Mouse (Mus musculus) hindbrain, embryonic 15.5 days (tissue): ENCODE data around the gene Shisa6. TPM values are rescaled to one million over a fixed set of nuclear protein-coding genes. Genes with fewer than 3 reads are reported as not detected.
"Not testable (repeated sequence)": the region's sequence is repeated elsewhere in the genome, so short reads cannot be mapped to it uniquely, and the experiment has no call there.

Experiments
- ATAC-seq: fragments of 200-750 bp; cut with Nextera tagmentation; 2 replicates; pipeline ENCODE4 v1.8.0; 2017; ENCODE audit warnings: low read depth, moderate number of reproducible peaks, moderate TSS enrichment; ENCODE audit not compliant: low FRiP score
- H3K27ac ChIP-seq: fragments of 300-500 bp; sonication (generic); replicated peaks from 2 replicates; pipeline ENCODE4 v1.5.1; 2015; ENCODE audit warnings: mild to moderate bottlenecking, inconsistent platforms
- H3K27me3 ChIP-seq: fragments of 300-500 bp; sonication (generic); 2 replicates; pipeline ENCODE4 v1.6.1; 2015; ENCODE audit warnings: control low read depth, inconsistent platforms
- H3K36me3 ChIP-seq: fragments of 300-500 bp; sonication (generic); 2 replicates; pipeline ENCODE4 v1.6.1; 2015; ENCODE audit warnings: control low read depth, inconsistent platforms
- H3K4me1 ChIP-seq: fragments of 300-500 bp; sonication (generic); replicated peaks from 2 replicates; pipeline ENCODE4 v1.6.1; 2015; ENCODE audit warnings: control low read depth, inconsistent platforms
- H3K4me2 ChIP-seq: fragments of 300-500 bp; sonication (generic); 2 replicates; pipeline ENCODE4 v1.6.1; 2015; ENCODE audit warnings: moderate library complexity, mild to moderate bottlenecking, inconsistent platforms
- H3K4me3 ChIP-seq: fragments of 300-500 bp; sonication (generic); 2 replicates; pipeline ENCODE4 v1.5.1; 2015; ENCODE audit warnings: mild to moderate bottlenecking, inconsistent platforms
- H3K9ac ChIP-seq: fragments of 300-500 bp; sonication (generic); 2 replicates; pipeline ENCODE4 v1.6.1; 2015; ENCODE audit warnings: inconsistent platforms
- H3K9me3 ChIP-seq: fragments of 300-500 bp; sonication (generic); 2 replicates; pipeline ENCODE4 v1.6.1; 2016; ENCODE audit warnings: control low read depth, inconsistent platforms
- WGBS: fragments of 180-500 bp; shearing (Covaris S2); methylation state at CpG from one replicate; pipeline ENCODE4 v1.1.7; 2015; 5-methylcytosine and 5-hydroxymethylcytosine counted together
- polyA plus RNA-seq: library from polyadenylated mRNA; unstranded; fragments of >200 nt; fragmentation: Nextera tagmentation; extraction: Ambion mirVana; gene quantifications from 2 replicates; pipeline ENCODE4 v1.2.1, GENCODE M21; 2015

The Shisa6 gene
- polyA plus RNA-seq, 1 experiment from 2014 or later: 5.3 TPM

- no peaks in the 10 kb centered on the region for H3K9me3 ChIP-seq
- 97% methylated on average over 6 of the region's 6 CpGs for WGBS
- H3K4me3 ChIP-seq: no peak overlapping the region
- no peak overlapping the region for H3K4me2 ChIP-seq
- H3K4me1 ChIP-seq: no peaks in the 10 kb centered on the region
- no peak overlapping the region for H3K9ac ChIP-seq
- H3K27ac ChIP-seq: no peak overlapping the region
- no peaks in the 10 kb centered on the region for H3K27me3 ChIP-seq
- ATAC-seq: no peak
- no peaks in the 10 kb centered on the region for H3K36me3 ChIP-seq
Observed at GRCm38 (mm10) chr11:66426129-66426528, 99.6 kb downstream of the Shisa6 start.

- 44% methylated on average over 3 of the region's 3 CpGs for WGBS
- Histone ChIP-seq H3K27ac (no peak overlapping the region), H3K36me3 (no peaks in the 10 kb centered on the region), H3K4me2 (no peak overlapping the region), H3K27me3 (no peaks in the 10 kb centered on the region), H3K9me3 (no peaks in the 10 kb centered on the region), H3K9ac (no peak overlapping the region), H3K4me3 (no peak overlapping the region), H3K4me1 (peaks cover 11% of the 10 kb centered on the region; the same call in 1 of the 2 replicates)
- ATAC-seq: no peak
Observed at GRCm38 (mm10) chr11:66418216-66418615, 107.5 kb downstream of the Shisa6 start.

- not testable (repeated sequence) for H3K9me3 ChIP-seq, H3K27ac ChIP-seq, H3K4me3 ChIP-seq, H3K4me2 ChIP-seq, ATAC-seq, H3K4me1 ChIP-seq, H3K9ac ChIP-seq, H3K36me3 ChIP-seq, H3K27me3 ChIP-seq
- 95% methylated on average over 6 of the region's 6 CpGs for WGBS
Observed at GRCm38 (mm10) chr11:66408721-66409120, 117.0 kb downstream of the Shisa6 start.

- no peaks in the 10 kb centered on the region for H3K4me1 ChIP-seq
- no peaks in the 10 kb centered on the region for H3K27me3 ChIP-seq
- 38% methylated on average over 7 of the region's 7 CpGs for WGBS
- no peaks in the 10 kb centered on the region for H3K36me3 ChIP-seq
- no peak overlapping the region for H3K4me2 ChIP-seq
- H3K27ac ChIP-seq: no peak overlapping the region
- no peak overlapping the region for H3K9ac ChIP-seq
- no peaks in the 10 kb centered on the region for H3K9me3 ChIP-seq
- ATAC-seq: no peak
- no peak overlapping the region for H3K4me3 ChIP-seq
Observed at GRCm38 (mm10) chr11:66400036-66400435, 125.7 kb downstream of the Shisa6 start.

- Histone ChIP-seq H3K9ac (no peak overlapping the region), H3K4me1 (peaks cover 10% of the 10 kb centered on the region; the same call in 1 of the 2 replicates), H3K27ac (no peak overlapping the region), H3K27me3 (no peaks in the 10 kb centered on the region), H3K4me2 (no peak overlapping the region), H3K9me3 (no peaks in the 10 kb centered on the region), H3K36me3 (no peaks in the 10 kb centered on the region), H3K4me3 (no peak overlapping the region)
- ATAC-seq: no peak
- 49% methylated on average over 3 of the region's 3 CpGs for WGBS
Observed at GRCm38 (mm10) chr11:66387561-66387960, 138.2 kb downstream of the Shisa6 start.

GRCm38 (mm10) chr11:66371796-66372195, 154.0 kb downstream of the Shisa6 start:
- 63% methylated on average over 3 of the region's 3 CpGs for WGBS
- H3K27ac ChIP-seq: no peak overlapping the region
- H3K4me2 ChIP-seq: no peak overlapping the region
- no peak overlapping the region for H3K4me3 ChIP-seq
- no peak overlapping the region for H3K9ac ChIP-seq
- H3K36me3 ChIP-seq: no peaks in the 10 kb centered on the region
- ATAC-seq: no peak
- H3K27me3 ChIP-seq: no peaks in the 10 kb centered on the region
- no peaks in the 10 kb centered on the region for H3K9me3 ChIP-seq
- H3K4me1 ChIP-seq: peaks cover 9% of the 10 kb centered on the region

- Histone ChIP-seq H3K4me2 (no peak overlapping the region), H3K27me3 (no peaks in the 10 kb centered on the region), H3K36me3 (no peaks in the 10 kb centered on the region), H3K9ac (no peak overlapping the region), H3K4me3 (no peak overlapping the region), H3K4me1 (peaks cover 9% of the 10 kb centered on the region), H3K27ac (no peak overlapping the region), H3K9me3 (no peaks in the 10 kb centered on the region)
- WGBS: 95% methylated on average over 4 of the region's 4 CpGs
- ATAC-seq: no peak
Observed at GRCm38 (mm10) chr11:66369764-66370163, 156.0 kb downstream of the Shisa6 start.

GRCm38 (mm10) chr11:66366809-66367685, 158.7 kb downstream of the Shisa6 start:
- no peak overlapping the region for H3K4me2 ChIP-seq
- H3K9me3 ChIP-seq: no peaks in the 10 kb centered on the region
- no peak overlapping the region for H3K9ac ChIP-seq
- peaks cover 9% of the 10 kb centered on the region for H3K4me1 ChIP-seq
- 63% methylated on average over 8 of the region's 8 CpGs for WGBS
- no peak overlapping the region for H3K4me3 ChIP-seq
- no peaks in the 10 kb centered on the region for H3K27me3 ChIP-seq
- ATAC-seq: no peak
- no peak overlapping the region for H3K27ac ChIP-seq
- no peaks in the 10 kb centered on the region for H3K36me3 ChIP-seq

- Histone ChIP-seq H3K27ac (no peak overlapping the region), H3K9ac (no peak overlapping the region), H3K4me1 (no peaks in the 10 kb centered on the region), H3K27me3 (no peaks in the 10 kb centered on the region), H3K9me3 (no peaks in the 10 kb centered on the region), H3K4me3 (no peak overlapping the region), H3K4me2 (no peak overlapping the region), H3K36me3 (no peaks in the 10 kb centered on the region)
- 88% methylated on average over 1 of the region's 1 CpGs for WGBS
- no peak for ATAC-seq
Observed at GRCm38 (mm10) chr11:66359811-66360210, 166.0 kb downstream of the Shisa6 start.

- H3K27me3 ChIP-seq: no peaks in the 10 kb centered on the region
- WGBS: 74% methylated on average over 3 of the region's 3 CpGs
- no peak overlapping the region for H3K27ac ChIP-seq
- no peak overlapping the region for H3K4me2 ChIP-seq
- H3K36me3 ChIP-seq: no peaks in the 10 kb centered on the region
- no peak overlapping the region for H3K9ac ChIP-seq
- no peaks in the 10 kb centered on the region for H3K4me1 ChIP-seq
- ATAC-seq: no peak
- no peak overlapping the region for H3K4me3 ChIP-seq
- no peaks in the 10 kb centered on the region for H3K9me3 ChIP-seq
Observed at GRCm38 (mm10) chr11:66344822-66345221, 180.9 kb downstream of the Shisa6 start.

- Histone ChIP-seq H3K4me1 (no peaks in the 10 kb centered on the region), H3K4me2 (no peak overlapping the region), H3K9ac (no peak overlapping the region), H3K9me3 (no peaks in the 10 kb centered on the region), H3K27me3 (no peaks in the 10 kb centered on the region), H3K4me3 (no peak overlapping the region), H3K27ac (no peak overlapping the region), H3K36me3 (no peaks in the 10 kb centered on the region)
- no peak for ATAC-seq
Observed at GRCm38 (mm10) chr11:66336313-66336712, 189.5 kb downstream of the Shisa6 start.

GRCm38 (mm10) chr11:66312764-66313163, 213.0 kb downstream of the Shisa6 start:
- no peak overlapping the region for H3K4me3 ChIP-seq
- WGBS: 45% methylated on average over 7 of the region's 7 CpGs
- H3K4me2 ChIP-seq: no peak overlapping the region
- H3K36me3 ChIP-seq: no peaks in the 10 kb centered on the region
- no peak overlapping the region for H3K9ac ChIP-seq
- H3K9me3 ChIP-seq: no peaks in the 10 kb centered on the region
- H3K27me3 ChIP-seq: no peaks in the 10 kb centered on the region
- H3K27ac ChIP-seq: no peak overlapping the region
- ATAC-seq: no peak
- no peaks in the 10 kb centered on the region for H3K4me1 ChIP-seq

GRCm38 (mm10) chr11:66304396-66304795, 221.4 kb downstream of the Shisa6 start:
- ATAC-seq: no peak
- WGBS: 50% methylated on average over 1 of the region's 1 CpGs

More at GRCm38 (mm10) chr11:66304396-66304795, 221.4 kb downstream of the Shisa6 start:
- Histone ChIP-seq H3K9ac (no peak overlapping the region), H3K9me3 (no peaks in the 10 kb centered on the region), H3K36me3 (no peaks in the 10 kb centered on the region), H3K4me1 (no peaks in the 10 kb centered on the region), H3K4me2 (no peak overlapping the region), H3K4me3 (no peak overlapping the region), H3K27me3 (no peaks in the 10 kb centered on the region), H3K27ac (no peak overlapping the region)
